Mouse (Mus musculus) CD4-positive, CD25-positive, alpha-beta regulatory T cell, adult 4 months (primary cell): ENCODE results near the gene Grip1. TPM values are rescaled to one million over a fixed set of nuclear protein-coding genes. Genes with fewer than 3 reads are reported as not detected.

Source experiments
- ATAC-seq: one replicate; pipeline ENCODE4 v1.8.0; 2017
- polyA plus RNA-seq, 2 experiments: library from polyadenylated mRNA; unstranded; fragments of 100-300 nt; shearing (Covaris generic); gene quantifications; one replicate each; pipeline ENCODE4 v1.2.1; 2017

The Grip1 gene
- polyA plus RNA-seq, 2 experiments from 2014 or later = not detected

DNA sequence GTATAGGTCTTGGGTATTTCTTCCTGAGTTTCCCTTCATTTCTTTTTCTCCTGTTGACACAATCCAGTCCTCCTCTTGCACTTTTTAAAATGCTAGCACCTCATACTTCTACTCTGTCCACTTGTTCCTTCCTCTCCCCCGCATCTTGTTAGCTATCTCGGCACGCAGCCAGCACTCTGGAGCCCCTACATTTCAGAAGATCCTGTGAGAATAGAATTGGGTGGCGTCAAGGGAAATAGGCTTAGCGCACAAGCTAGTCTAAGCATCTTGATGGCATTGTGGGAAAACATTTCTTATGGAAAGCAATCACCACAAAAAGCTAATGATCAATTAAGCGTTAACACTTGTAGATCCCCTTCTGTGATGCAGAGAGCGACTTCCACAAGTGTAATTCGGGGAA lies 512.7 kb downstream of the Grip1 start:
- no peak for ATAC-seq

GRCm38 (mm10) chr10:119979396-119979795 lies 525.8 kb downstream of the Grip1 start:
- no peak for ATAC-seq

DNA sequence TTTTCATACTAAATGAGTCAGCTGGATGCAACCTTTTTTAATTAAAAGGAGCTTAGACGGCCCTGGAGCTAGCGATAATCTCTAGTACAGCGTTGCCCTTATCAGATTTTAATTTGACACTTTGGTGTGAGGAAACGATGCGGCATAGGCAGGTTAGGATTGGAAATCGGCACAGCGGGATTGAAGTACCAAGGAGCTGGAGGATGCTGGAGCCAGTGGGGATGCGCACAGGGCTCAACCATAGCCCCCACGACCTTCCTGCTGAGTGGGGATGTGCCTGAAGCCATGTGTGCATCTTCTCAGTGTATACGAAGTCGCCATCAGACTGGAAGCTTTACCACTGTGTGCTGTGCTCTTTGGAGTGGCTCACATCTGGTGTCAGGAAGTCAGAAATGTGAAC lies 526.4 kb downstream of the Grip1 start:
- no peak for ATAC-seq

GRCm38 (mm10) chr10:119984299-119984698 lies 530.7 kb downstream of the Grip1 start:
- no peak for ATAC-seq

GRCm38 (mm10) chr10:119998475-119998874 lies 544.8 kb downstream of the Grip1 start:
- ATAC-seq = no peak

DNA sequence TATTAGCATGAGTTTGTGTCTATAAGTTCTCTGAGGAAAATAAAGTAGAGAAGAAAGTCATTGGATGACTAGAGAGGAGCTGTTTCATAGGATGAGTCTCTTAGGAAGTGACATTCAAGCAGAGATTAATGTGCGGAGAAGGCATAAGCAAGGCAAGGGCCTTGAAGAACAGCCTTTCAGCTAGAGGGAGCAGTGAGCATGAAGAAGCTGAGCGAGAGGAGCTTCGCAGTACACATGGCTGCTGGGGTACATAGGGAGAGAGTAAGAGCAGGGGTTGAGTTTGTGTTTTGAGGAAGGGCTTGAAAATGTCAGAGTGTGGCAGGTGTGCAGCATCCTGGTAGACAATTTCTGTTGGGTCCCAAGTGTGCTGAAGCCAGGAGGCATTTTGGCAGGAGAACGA lies 548.5 kb downstream of the Grip1 start:
- ATAC-seq = no peak

GRCm38 (mm10) chr10:120004096-120004495 lies 550.5 kb downstream of the Grip1 start:
- no peak for ATAC-seq

DNA sequence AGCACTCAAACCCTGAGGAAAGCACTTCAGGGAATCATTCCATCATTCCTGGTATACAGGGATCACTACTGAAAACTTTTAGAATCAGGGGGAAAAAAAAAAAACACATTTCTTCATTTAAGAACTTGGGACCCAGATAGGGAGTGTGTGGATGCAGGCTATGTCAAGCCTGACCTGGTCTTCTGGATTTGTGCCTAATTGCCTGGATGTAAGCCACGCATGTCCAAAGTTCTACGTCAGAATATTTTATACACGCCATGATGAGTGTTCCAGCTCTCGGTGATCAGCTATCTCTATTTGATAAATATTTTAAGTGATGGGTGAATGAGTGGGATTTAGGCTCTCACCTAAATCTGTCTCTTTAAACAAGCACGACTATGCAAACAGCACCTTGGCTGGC lies 552.0 kb downstream of the Grip1 start:
- no peak for ATAC-seq

GRCm38 (mm10) chr10:120012331-120012730 lies 558.7 kb downstream of the Grip1 start:
- no peak for ATAC-seq

- no peak for ATAC-seq
These were observed 561.5 kb downstream of the Grip1 start for GRCm38 (mm10) chr10:120015117-120015516.

GRCm38 (mm10) chr10:120026437-120026836 lies 572.8 kb downstream of the Grip1 start:
- no peak for ATAC-seq

GRCm38 (mm10) chr10:120030901-120031300 lies 577.3 kb downstream of the Grip1 start:
- ATAC-seq = no peak

- no peak for ATAC-seq
These were observed 577.7 kb downstream of the Grip1 start for GRCm38 (mm10) chr10:120031316-120031715.

DNA sequence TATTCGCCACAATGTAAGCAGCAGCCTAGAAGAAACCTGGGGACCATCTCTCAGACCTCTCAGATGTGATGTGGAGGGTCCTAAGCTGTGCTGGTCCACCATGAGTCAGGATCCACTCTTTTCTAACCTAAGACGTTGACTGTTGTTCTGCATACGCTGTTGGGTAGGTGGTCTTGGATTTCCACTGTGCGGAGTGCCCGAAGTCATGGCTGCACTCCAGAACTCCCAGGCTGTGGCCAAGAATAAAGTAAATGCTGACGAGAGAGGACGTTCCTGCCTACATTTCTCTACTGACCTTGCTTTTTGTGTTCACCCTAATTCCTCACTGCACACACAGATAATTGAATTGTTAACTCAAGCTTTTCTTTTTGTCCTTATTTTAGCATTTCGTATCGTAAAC lies 580.2 kb downstream of the Grip1 start:
- ATAC-seq = no peak

GRCm38 (mm10) chr10:120035211-120035733 lies 581.6 kb downstream of the Grip1 start:
- no peak for ATAC-seq

DNA sequence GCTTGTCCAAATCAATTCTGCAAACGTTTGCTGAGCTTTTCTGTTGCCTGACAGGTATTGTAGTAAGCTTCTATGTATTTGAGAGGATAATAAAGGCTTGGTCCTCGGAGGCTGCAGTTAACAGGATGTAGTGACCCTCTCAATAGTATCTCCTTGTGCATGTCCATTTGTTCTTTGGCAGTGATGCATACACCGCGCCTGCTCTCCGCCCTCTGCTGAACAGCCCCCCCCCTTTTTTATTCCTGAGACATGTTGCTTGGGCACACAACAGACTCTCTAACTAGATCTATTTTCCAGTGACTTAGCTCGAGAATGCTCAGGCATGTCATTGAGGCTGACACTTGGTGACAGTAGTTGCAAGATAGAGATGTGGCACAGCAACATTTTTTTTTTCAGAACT lies 582.2 kb downstream of the Grip1 start:
- no peak for ATAC-seq

DNA sequence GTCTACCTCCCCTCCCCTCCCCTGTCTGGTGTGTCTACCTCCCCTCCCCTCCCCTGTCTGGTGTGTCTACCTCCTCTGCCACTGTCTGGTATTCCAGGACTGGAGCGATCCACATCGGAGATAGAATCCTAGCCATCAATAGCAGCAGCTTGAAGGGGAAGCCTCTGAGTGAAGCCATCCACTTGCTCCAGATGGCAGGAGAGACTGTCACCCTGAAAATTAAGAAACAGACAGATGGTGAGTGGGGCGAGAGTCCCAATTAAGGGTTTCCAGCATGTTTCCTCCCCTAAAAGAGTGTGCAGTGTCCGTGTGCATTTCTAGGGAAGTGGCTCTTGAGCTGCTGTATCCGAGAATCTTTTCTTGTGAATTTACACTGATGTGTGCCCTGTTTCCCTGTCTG lies 584.6 kb downstream of the Grip1 start:
- ATAC-seq = no peak

DNA sequence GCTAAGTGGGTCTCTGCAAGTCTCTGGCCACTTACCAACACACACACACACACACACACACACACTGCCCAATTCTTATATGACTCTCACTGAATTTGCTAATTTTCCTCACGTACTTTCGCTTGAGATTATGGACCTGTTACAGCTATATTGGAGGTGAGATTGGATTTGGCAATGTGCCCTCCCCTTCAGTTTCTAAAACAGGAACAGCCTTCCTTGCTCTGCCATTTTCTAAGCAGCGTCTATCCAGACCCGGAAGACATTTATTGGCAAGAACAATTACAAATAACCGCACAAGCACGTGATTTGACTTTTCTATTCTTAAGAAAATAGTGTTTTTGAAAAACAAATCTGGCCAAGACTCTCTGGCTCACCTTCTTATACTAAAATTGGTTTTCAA lies 590.6 kb downstream of the Grip1 start:
- ATAC-seq = no peak

DNA sequence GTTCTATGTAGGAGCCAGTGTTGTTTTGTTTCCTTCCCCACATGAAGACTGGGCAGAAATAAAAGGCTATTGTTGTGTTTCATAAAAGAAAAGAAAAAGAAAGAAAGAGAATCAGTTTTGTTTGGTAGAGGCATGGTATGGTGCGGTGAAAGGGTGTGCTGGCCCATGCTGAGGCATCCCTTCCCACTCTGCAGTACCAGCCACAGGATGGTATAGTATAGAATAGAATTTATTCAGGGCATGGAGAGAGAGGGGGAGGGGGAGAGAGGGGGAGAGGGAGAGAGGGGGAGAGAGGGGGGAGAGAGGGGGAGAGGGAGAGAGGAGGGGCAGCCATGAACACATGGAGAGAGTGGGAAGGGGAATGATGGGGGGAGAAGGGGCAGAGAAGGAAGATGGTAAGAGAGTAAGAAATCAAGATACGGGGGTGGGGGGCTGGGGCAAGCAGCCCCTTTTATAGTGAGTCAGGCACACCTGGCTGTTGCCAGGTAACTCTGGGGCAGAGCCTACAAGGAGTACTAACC lies 591.1 kb downstream of the Grip1 start:
- ATAC-seq = no peak

DNA sequence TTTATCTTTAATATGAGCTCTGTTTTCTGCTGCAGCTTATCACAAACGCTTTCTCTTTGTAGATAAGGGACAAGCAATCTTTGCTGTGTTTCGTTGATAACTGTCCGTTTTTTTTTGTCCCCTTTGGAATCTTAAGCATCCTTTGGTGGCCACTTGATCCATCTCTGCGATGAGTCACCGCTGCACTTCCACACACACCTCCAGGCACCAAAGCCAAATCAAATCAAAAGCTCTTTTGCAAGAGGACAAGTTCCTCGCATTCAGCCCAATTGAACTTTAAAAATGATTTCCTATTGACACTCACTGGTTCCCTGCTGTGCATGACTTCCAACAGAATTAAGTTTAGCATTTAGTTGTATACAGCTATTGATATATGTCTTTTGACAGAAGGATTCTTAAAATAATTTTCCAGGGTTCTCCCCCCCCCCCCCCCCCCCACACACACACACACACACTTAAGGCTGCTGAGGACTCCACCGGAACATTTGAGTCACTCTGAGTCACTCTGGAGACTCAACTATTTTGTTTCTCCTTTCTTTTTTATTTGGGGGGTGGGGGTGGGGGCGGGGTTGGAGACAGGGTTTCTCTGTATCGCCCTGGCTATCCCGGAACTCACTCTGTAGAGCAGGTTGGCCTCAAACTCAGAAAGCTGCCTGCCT lies 607.1 kb downstream of the Grip1 start:
- ATAC-seq = no peak

- no peak for ATAC-seq
These were observed 607.9 kb downstream of the Grip1 start for GRCm38 (mm10) chr10:120061238-120062130.

- ATAC-seq = peak; percentile 63
These were observed 610.8 kb downstream of the Grip1 start for GRCm38 (mm10) chr10:120064424-120064823.

- peak; percentile 71 for ATAC-seq
These were observed 612.7 kb downstream of the Grip1 start for GRCm38 (mm10) chr10:120066319-120066718.

DNA sequence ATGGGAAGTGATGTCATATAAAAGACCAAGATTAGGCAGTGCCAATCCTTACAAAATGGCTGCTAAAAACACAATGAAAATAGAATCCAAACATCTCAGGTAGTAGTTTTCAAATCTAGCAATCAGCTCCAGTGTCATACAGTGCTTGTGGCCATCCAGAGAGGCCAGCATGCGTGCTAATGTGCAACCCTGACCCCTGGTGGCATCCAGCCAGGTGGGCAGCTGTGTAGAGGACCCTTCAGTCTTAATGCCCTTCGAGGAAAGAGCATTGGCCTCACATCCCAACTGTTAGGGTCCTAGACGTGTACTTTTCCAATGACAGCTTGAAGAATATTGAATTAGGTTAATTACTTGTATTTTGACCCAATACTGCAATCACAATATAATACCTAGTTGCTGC lies 624.2 kb downstream of the Grip1 start:
- no peak for ATAC-seq
